Mouse (Mus musculus) MEL (cell line): ENCODE data around the gene Gtf3c4. TPM values are rescaled to one million over a fixed set of nuclear protein-coding genes. Genes with fewer than 3 reads are reported as not detected.

Source experiments
- DNase-seq: peaks from one replicate; pipeline ENCODE4 v3.0.0; 2011; ENCODE audit warnings: low read depth, low spot score
- H3K27ac ChIP-seq: 2 replicates; pipeline ENCODE4 v1.5.1; 2012; ENCODE audit warnings: low read depth, mild to moderate bottlenecking, control low read depth, low read length, moderate library complexity; ENCODE audit not compliant: control insufficient read depth
- H3K27me3 ChIP-seq, 2 experiments: fragments of 150-350 bp in 1 of 2; sonication (generic) in 1 of 2; 2 replicates each; pipeline ENCODE4 v1.6.1; 2012; ENCODE audit warnings: low read length in 2 of 2, mild to moderate bottlenecking in 2 of 2, improper control_type of control experiment in 1 of 2, moderate library complexity in 1 of 2; ENCODE audit not compliant: insufficient read depth in 2 of 2, control insufficient read depth in 1 of 2
- H3K36me3 ChIP-seq, 2 experiments: 2 replicates each; pipeline ENCODE4 v1.6.1; 2012 to 2014; ENCODE audit warnings: low read length in 2 of 2, improper control_type of control experiment in 1 of 2, inconsistent platforms in 1 of 2, mild to moderate bottlenecking in 1 of 2; ENCODE audit not compliant: insufficient read depth in 2 of 2, control insufficient read depth in 1 of 2
- H3K4me1 ChIP-seq, 2 experiments: fragments of 150-350 bp in 1 of 2; sonication (generic) in 1 of 2; 2 replicates each; pipeline ENCODE4 v1.6.1; 2012; ENCODE audit warnings: low read length in 2 of 2, improper control_type of control experiment in 1 of 2, mild to moderate bottlenecking in 1 of 2; ENCODE audit not compliant: insufficient read depth in 2 of 2, control insufficient read depth in 1 of 2
- H3K4me3 ChIP-seq, 2 experiments: fragments of 150-350 bp in 1 of 2; sonication (generic) in 1 of 2; 2 replicates each; pipeline ENCODE4 v1.5.1; 2012; ENCODE audit warnings: low read depth in 2 of 2, low read length in 2 of 2, mild to moderate bottlenecking in 2 of 2, moderate library complexity in 2 of 2, control low read depth in 1 of 2, improper control_type of control experiment in 1 of 2; ENCODE audit not compliant: control insufficient read depth in 1 of 2, insufficient read depth in 1 of 2
- H3K79me2 ChIP-seq: 2 replicates; pipeline ENCODE4 v1.6.1; 2012; ENCODE audit warnings: mild to moderate bottlenecking, low read length, moderate library complexity; ENCODE audit not compliant: control insufficient read depth, poor library complexity, insufficient read depth
- H3K9ac ChIP-seq: 2 replicates; pipeline ENCODE4 v1.6.1; 2012; ENCODE audit warnings: low read depth, mild to moderate bottlenecking, control low read depth, low read length, moderate library complexity; ENCODE audit not compliant: control insufficient read depth, poor library complexity, severe bottlenecking
- H3K9me3 ChIP-seq: fragments of 150-350 bp; sonication (generic); replicated peaks from 2 replicates; pipeline ENCODE4 v1.6.1; 2012; ENCODE audit warnings: mild to moderate bottlenecking, low read length, improper control_type of control experiment, moderate library complexity; ENCODE audit not compliant: insufficient read depth
- BHLHE40 ChIP-seq: IDR thresholded peaks from 2 replicates; pipeline ENCODE4 v1.6.1; 2012; ENCODE audit warnings: low read depth, mild to moderate bottlenecking, inconsistent platforms, low read length, improper control_type of control experiment, borderline replicate concordance
- CHD2 ChIP-seq: IDR thresholded peaks from 2 replicates; pipeline ENCODE4 v1.6.1; 2011; ENCODE audit warnings: low read length, improper control_type of control experiment
- ELF1 ChIP-seq: IDR thresholded peaks from 2 replicates; pipeline ENCODE4 v1.6.1; 2014; ENCODE audit warnings: low read depth, mild to moderate bottlenecking, inconsistent platforms, low read length, improper control_type of control experiment, moderate library complexity
- EP300 ChIP-seq, 2 experiments: IDR thresholded peaks; 2 replicates each; pipeline ENCODE4 v1.6.1; 2011; ENCODE audit warnings: improper control_type of control experiment in 2 of 2, low read length in 2 of 2, low read depth in 1 of 2, mild to moderate bottlenecking in 1 of 2
- GABPA ChIP-seq: IDR thresholded peaks from 2 replicates; pipeline ENCODE4 v1.6.1; 2012; ENCODE audit warnings: low read depth, mild to moderate bottlenecking, inconsistent platforms, low read length, improper control_type of control experiment, moderate library complexity
- GATA1 ChIP-seq: IDR thresholded peaks from 2 replicates; pipeline ENCODE4 v1.6.1; 2011; ENCODE audit warnings: low read depth, low read length, improper control_type of control experiment
- HCFC1 ChIP-seq: IDR thresholded peaks from 2 replicates; pipeline ENCODE4 v1.6.1; 2012; ENCODE audit warnings: low read depth, mild to moderate bottlenecking, inconsistent platforms, low read length, improper control_type of control experiment, moderate library complexity
- JUND ChIP-seq: IDR thresholded peaks from 2 replicates; pipeline ENCODE4 v1.6.1; 2011; ENCODE audit warnings: low read depth, mild to moderate bottlenecking, improper control_type of control experiment, low read length
- MAX ChIP-seq: IDR thresholded peaks from 2 replicates; pipeline ENCODE4 v1.6.1; 2011; ENCODE audit warnings: low read length, improper control_type of control experiment
- MXI1 ChIP-seq: IDR thresholded peaks from 2 replicates; pipeline ENCODE4 v1.6.1; 2011; ENCODE audit warnings: mild to moderate bottlenecking, low read depth, low read length, improper control_type of control experiment
- MYC ChIP-seq: IDR thresholded peaks from 2 replicates; pipeline ENCODE4 v1.6.1; 2011; ENCODE audit warnings: low read depth, mild to moderate bottlenecking, low read length, improper control_type of control experiment, moderate library complexity
- NELFE ChIP-seq: IDR thresholded peaks from 2 replicates; pipeline ENCODE4 v1.6.1; 2011; ENCODE audit warnings: low read depth, low read length, improper control_type of control experiment
- POLR2A ChIP-seq, 2 experiments: IDR thresholded peaks; 2 replicates each; pipeline ENCODE4 v1.6.1; 2011 to 2012; ENCODE audit warnings: low read length in 2 of 2, mild to moderate bottlenecking in 2 of 2, control low read depth in 1 of 2, improper control_type of control experiment in 1 of 2, low read depth in 1 of 2, moderate library complexity in 1 of 2; ENCODE audit not compliant: control insufficient read depth in 1 of 2, insufficient read depth in 1 of 2, poor library complexity in 1 of 2
- POLR2AphosphoS2 ChIP-seq: IDR thresholded peaks from 2 replicates; pipeline ENCODE4 v1.6.1; 2011; ENCODE audit warnings: low read length, improper control_type of control experiment
- RCOR1 ChIP-seq: IDR thresholded peaks from 2 replicates; pipeline ENCODE4 v1.6.1; 2012; ENCODE audit warnings: low read depth, mild to moderate bottlenecking, inconsistent platforms, low read length, improper control_type of control experiment
- SIN3A ChIP-seq: IDR thresholded peaks from 2 replicates; pipeline ENCODE4 v1.6.1; 2012; ENCODE audit warnings: low read length, improper control_type of control experiment, inconsistent platforms
- TBP ChIP-seq: IDR thresholded peaks from 2 replicates; pipeline ENCODE4 v1.8.0; 2011; ENCODE audit warnings: low read depth, low read length, improper control_type of control experiment
- TCF12 ChIP-seq: IDR thresholded peaks from 2 replicates; pipeline ENCODE4 v1.6.1; 2014; ENCODE audit warnings: low read depth, mild to moderate bottlenecking, inconsistent platforms, low read length, improper control_type of control experiment, moderate library complexity
- USF1 ChIP-seq: IDR thresholded peaks from 2 replicates; pipeline ENCODE4 v1.6.1; 2014; ENCODE audit warnings: low read depth, mild to moderate bottlenecking, inconsistent platforms, low read length, improper control_type of control experiment, moderate library complexity
- USF2 ChIP-seq, 2 experiments: IDR thresholded peaks; 2 replicates each; pipeline ENCODE4 v1.6.1; 2011 to 2012; ENCODE audit warnings: improper control_type of control experiment in 2 of 2, low read length in 2 of 2, borderline replicate concordance in 1 of 2, inconsistent platforms in 1 of 2, low read depth in 1 of 2, mild to moderate bottlenecking in 1 of 2; ENCODE audit not compliant: insufficient read depth in 1 of 2
- ZNF384 ChIP-seq: IDR thresholded peaks from 2 replicates; pipeline ENCODE4 v1.6.1; 2012; ENCODE audit warnings: low read depth, mild to moderate bottlenecking, inconsistent platforms, low read length, improper control_type of control experiment
- polyA plus RNA-seq, 2 experiments: library from polyadenylated mRNA; stranded (reverse) in 1 of 2; unstranded in 1 of 2; fragments of >175 nt in 1 of 2; fragments of >200 nt in 1 of 2; gene quantifications; 2 replicates each; pipeline versions ENCODE4 v1.2.1 to v1.2.4; 2012; ENCODE audit warnings: low replicate concordance in 2 of 2, low read depth in 1 of 2; ENCODE audit not compliant: insufficient read length in 2 of 2, insufficient read depth in 1 of 2, missing spikeins in 1 of 2
- total RNA-seq: library from RNA; depleted of rRNA; stranded (reverse); fragments of 300-350 nt; gene quantifications from 2 replicates; pipeline ENCODE4 v1.2.3, GENCODE M21; 2012; rRNA removed

Gtf3c4 gene
- total RNA-seq (34.7 and 37.4 TPM in 2 replicates), polyA plus RNA-seq (10 to 100 TPM in 1 of 2 experiments, not detected in 1; 28.3 TPM)

DNA sequence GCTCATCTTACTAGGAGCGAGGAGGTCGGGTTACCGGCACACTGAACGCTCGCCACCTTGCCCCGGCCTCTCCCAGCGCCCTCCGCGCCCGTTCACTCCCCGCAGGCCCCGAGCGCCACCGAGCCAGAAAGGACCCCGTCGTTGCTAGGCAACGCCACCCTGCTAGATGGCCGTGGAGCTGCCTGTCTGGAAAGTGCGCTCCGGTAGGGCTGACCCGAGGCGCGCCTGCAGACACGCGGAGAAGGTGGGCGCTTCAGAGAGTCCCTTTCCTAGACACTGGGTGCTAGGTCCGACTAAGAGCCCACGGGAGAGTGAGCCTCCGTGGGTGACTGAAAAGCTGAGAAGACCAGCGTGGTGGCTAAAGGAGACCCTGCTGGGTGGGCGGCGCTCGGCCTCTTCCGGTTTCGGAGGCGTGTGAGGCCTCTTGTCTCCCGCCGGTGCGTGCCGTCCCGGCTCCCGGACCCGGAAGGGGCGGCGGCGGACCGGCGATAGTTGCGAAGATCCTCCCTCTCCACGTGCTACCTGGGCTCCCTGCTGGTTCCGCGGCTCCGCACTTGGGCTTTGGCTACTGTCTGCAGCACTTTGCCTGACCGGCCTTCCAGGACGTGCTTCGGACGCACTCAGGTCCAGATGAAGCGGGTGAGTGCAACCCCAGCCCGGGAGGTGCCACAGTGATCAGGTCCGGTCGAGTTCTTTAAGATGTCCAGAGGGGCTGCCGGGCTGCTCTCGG lies at the start of gene Gtf3c4, which contains the start of gene Ddx31:
Gene Gtf3c4, minus strand, starts transcription at position 139 of the 730 bp plus-strand sequence.
Gene Ddx31, plus strand, starts transcription at position 185 of the 730 bp plus-strand sequence.
- no peaks in the 10 kb centered on the region for H3K27me3 ChIP-seq
- TF ChIP-seq TCF12 (peak; percentile 42), MYC (peak; percentile 95), HCFC1 (peak; percentile 92), USF2 (IDR thresholded peaks at IDR 0.05; ENCODE audit: borderline replicate concordance in 1 of 2, insufficient read depth in 1 of 2, low read depth in 1 of 2, low read length in 2 of 2) (no peak), USF1 (0 out of 2 replicates have a peak, but pooled peaks have one; percentile 39), POLR2A (IDR thresholded peaks at IDR 0.05; ENCODE audit: control insufficient read depth in 1 of 2, insufficient read depth in 1 of 2, low read depth in 1 of 2, low read length in 2 of 2, poor library complexity in 1 of 2) (peak; percentile 49 to 78; a peak in 2 of 4 replicates), NELFE (peak; percentile 28), ZNF384 (no peak), SIN3A (peak; percentile 96), BHLHE40 (peak; percentile 84), GABPA (no peak), TBP (peak; percentile 41; the same call in 1 of the 2 replicates), JUND (no peak), CHD2 (no peak), MXI1 (peak; percentile 98), EP300 (IDR thresholded peaks at IDR 0.05; ENCODE audit: low read depth in 1 of 2, low read length in 2 of 2) (peak in 1 of 2 experiments; percentile 24; a peak in 1 of 4 replicates), RCOR1 (no peak), MAX (peak; percentile 99), GATA1 (no peak), POLR2AphosphoS2 (no peak), ELF1 (peak; percentile 93)
- peak within 1 kb of the TSS; percentile 73 to 96 for H3K4me3 ChIP-seq
- H3K36me3 ChIP-seq = peaks cover 3 to 37% of the 10 kb centered on the region in 2 experiments
- peaks cover 70% of the 10 kb centered on the region for H3K79me2 ChIP-seq
- peak within 1 kb of the TSS; percentile 92 for H3K9ac ChIP-seq
- no peaks in the 10 kb centered on the region for H3K9me3 ChIP-seq
- peak within 1 kb of the TSS; percentile 90 for H3K27ac ChIP-seq
- peaks cover 5 to 17% of the 10 kb centered on the region in 2 experiments; a peak in 3 of 4 replicates for H3K4me1 ChIP-seq
- peak; percentile 94 for DNase-seq
